Mouse (Mus musculus) megakaryocyte, embryonic 14.5 days (primary cell): Measurements from ENCODE around the gene Gm9936. TPM values are rescaled to one million over a fixed set of nuclear protein-coding genes. Genes with fewer than 3 reads are reported as not detected.
"Not testable (repeated sequence)": the region's sequence is repeated elsewhere in the genome, so short reads cannot be mapped to it uniquely, and the experiment has no call there.

ENCODE experiments used
- H3K27me3 ChIP-seq: replicated peaks from 2 replicates; pipeline ENCODE3; 2012; ENCODE audit warnings: inconsistent platforms
- H3K36me3 ChIP-seq: replicated peaks from 2 replicates; pipeline ENCODE3; 2012; ENCODE audit warnings: low read length, inconsistent platforms, mixed read lengths
- H3K4me1 ChIP-seq: 2 replicates; pipeline ENCODE4 v1.6.1; 2012; ENCODE audit warnings: inconsistent platforms
- H3K4me3 ChIP-seq: replicated peaks from 2 replicates; pipeline ENCODE3; 2012; ENCODE audit warnings: moderate library complexity, mild to moderate bottlenecking, inconsistent platforms
- H3K9me3 ChIP-seq: 2 replicates; pipeline ENCODE4 v1.6.1; 2012; ENCODE audit warnings: inconsistent platforms
- FLI1 ChIP-seq: IDR thresholded peaks from 2 replicates; pipeline ENCODE4 v1.6.1; 2012; ENCODE audit warnings: low read length, inconsistent platforms, mixed read lengths
- GATA1 ChIP-seq: IDR thresholded peaks from 3 replicates; pipeline ENCODE4 v1.6.1; 2012; ENCODE audit warnings: mixed read lengths, low read length, inconsistent platforms, borderline replicate concordance
- polyA plus RNA-seq: library from polyadenylated mRNA; stranded (reverse); fragments of >175 nt; gene quantifications from 2 replicates; pipeline ENCODE4 v1.2.3, GENCODE M21; 2012; ENCODE audit warnings: low replicate concordance; ENCODE audit not compliant: insufficient read depth

Gm9936 gene
- polyA plus RNA-seq, 1 experiment, result not detected

- Histone ChIP-seq H3K9me3 (no peaks in the 10 kb centered on the region), H3K27me3 (peaks cover 62% of the 10 kb centered on the region)
Measured at GRCm38 (mm10) chr5:114877487-114877886, 19.0 kb upstream of the Gm9936 start.

GRCm38 (mm10) chr5:114876331-114876730 is 17.8 kb upstream of the Gm9936 start:
- Histone ChIP-seq H3K27me3 (peaks cover 64% of the 10 kb centered on the region), H3K4me3 (no peak overlapping the region), H3K36me3 (no peaks in the 10 kb centered on the region), H3K4me1 (peaks cover 5% of the 10 kb centered on the region; the same call in 1 of the 2 replicates), H3K9me3 (no peaks in the 10 kb centered on the region)
- TF ChIP-seq FLI1 (no peak), GATA1 (no peak)

More at GRCm38 (mm10) chr5:114877487-114877886, 19.0 kb upstream of the Gm9936 start:
- Histone ChIP-seq H3K36me3 (no peaks in the 10 kb centered on the region), H3K4me3 (no peak overlapping the region), H3K4me1 (peaks cover 5% of the 10 kb centered on the region; the same call in 1 of the 2 replicates)
- TF ChIP-seq GATA1, result no peak
- no peak for TF ChIP-seq FLI1

- Histone ChIP-seq H3K4me1 (peaks cover 5% of the 10 kb centered on the region; the same call in 1 of the 2 replicates), H3K36me3 (no peaks in the 10 kb centered on the region), H3K9me3 (no peaks in the 10 kb centered on the region), H3K27me3 (peaks cover 65% of the 10 kb centered on the region), H3K4me3 (no peak overlapping the region)
- TF ChIP-seq FLI1 (no peak), GATA1 (no peak)
Measured at GRCm38 (mm10) chr5:114875858-114876257, 17.4 kb upstream of the Gm9936 start.

- TF ChIP-seq FLI1 (no peak), GATA1 (no peak)
- H3K4me1 ChIP-seq, result peaks cover 2% of the 10 kb centered on the region; the same call in 1 of the 2 replicates
Measured at GRCm38 (mm10) chr5:114865279-114865678, 6.8 kb upstream of the Gm9936 start.

GRCm38 (mm10) chr5:114864813-114865212 is 6.3 kb upstream of the Gm9936 start:
- H3K9me3 ChIP-seq, result peaks cover 16% of the 10 kb centered on the region
- H3K36me3 ChIP-seq, result no peaks in the 10 kb centered on the region
- H3K27me3 ChIP-seq, result peaks cover 50% of the 10 kb centered on the region
- H3K4me1 ChIP-seq, result peaks cover 2% of the 10 kb centered on the region; the same call in 1 of the 2 replicates
- TF ChIP-seq FLI1 (no peak), GATA1 (no peak)
- no peak overlapping the region for H3K4me3 ChIP-seq

More at GRCm38 (mm10) chr5:114865279-114865678, 6.8 kb upstream of the Gm9936 start:
- no peaks in the 10 kb centered on the region for H3K36me3 ChIP-seq
- peaks cover 16% of the 10 kb centered on the region for H3K9me3 ChIP-seq
- no peak overlapping the region for H3K4me3 ChIP-seq
- peaks cover 51% of the 10 kb centered on the region for H3K27me3 ChIP-seq

- H3K9me3 ChIP-seq, result peaks cover 12% of the 10 kb centered on the region
- H3K4me3 ChIP-seq, result no peak overlapping the region
- no peaks in the 10 kb centered on the region for H3K36me3 ChIP-seq
- TF ChIP-seq GATA1, result no peak
- TF ChIP-seq FLI1, result no peak
- peaks cover 10% of the 10 kb centered on the region for H3K4me1 ChIP-seq
- H3K27me3 ChIP-seq, result peaks cover 73% of the 10 kb centered on the region
Measured at GRCm38 (mm10) chr5:114861730-114862129, 3.2 kb upstream of the Gm9936 start.

- no peaks in the 10 kb centered on the region for H3K9me3 ChIP-seq
- peaks cover 72% of the 10 kb centered on the region for H3K27me3 ChIP-seq
- no peak overlapping the region for H3K4me3 ChIP-seq
- peaks cover 12% of the 10 kb centered on the region for H3K4me1 ChIP-seq
- no peaks in the 10 kb centered on the region for H3K36me3 ChIP-seq
- no peak for TF ChIP-seq FLI1
- no peak for TF ChIP-seq GATA1
Measured at GRCm38 (mm10) chr5:114859253-114859652, 771 bp upstream of the Gm9936 start.

- not testable (repeated sequence) for H3K4me3 ChIP-seq, H3K36me3 ChIP-seq, H3K4me1 ChIP-seq, H3K9me3 ChIP-seq
- H3K27me3 ChIP-seq, result peaks cover 47% of the 10 kb centered on the region
Measured at GRCm38 (mm10) chr5:114853364-114853763, 5.1 kb downstream of the Gm9936 start, which contains the start of gene 4930519G04Rik. Gene 4930519G04Rik (plus strand): TSS chr5:114853664.

- no peaks in the 10 kb centered on the region for H3K9me3 ChIP-seq
Measured at GRCm38 (mm10) chr5:114851565-114852236, 6.8 kb downstream of the Gm9936 start.

GRCm38 (mm10) chr5:114844371-114844770 is 14.1 kb downstream of the Gm9936 start:
- H3K9me3 ChIP-seq, H3K36me3 ChIP-seq, H3K4me1 ChIP-seq, H3K4me3 ChIP-seq: not testable (repeated sequence)
- peaks cover 43% of the 10 kb centered on the region for H3K27me3 ChIP-seq

More at GRCm38 (mm10) chr5:114851565-114852236, 6.8 kb downstream of the Gm9936 start:
- no peak overlapping the region for H3K4me3 ChIP-seq
- no peak for TF ChIP-seq FLI1
- TF ChIP-seq GATA1, result no peak
- H3K27me3 ChIP-seq, result peaks cover 42% of the 10 kb centered on the region
- peaks cover 9% of the 10 kb centered on the region; the same call in 1 of the 2 replicates for H3K4me1 ChIP-seq
- no peaks in the 10 kb centered on the region for H3K36me3 ChIP-seq
